Mouse (Mus musculus): ENCODE results near the gene Cer1.

DNA sequence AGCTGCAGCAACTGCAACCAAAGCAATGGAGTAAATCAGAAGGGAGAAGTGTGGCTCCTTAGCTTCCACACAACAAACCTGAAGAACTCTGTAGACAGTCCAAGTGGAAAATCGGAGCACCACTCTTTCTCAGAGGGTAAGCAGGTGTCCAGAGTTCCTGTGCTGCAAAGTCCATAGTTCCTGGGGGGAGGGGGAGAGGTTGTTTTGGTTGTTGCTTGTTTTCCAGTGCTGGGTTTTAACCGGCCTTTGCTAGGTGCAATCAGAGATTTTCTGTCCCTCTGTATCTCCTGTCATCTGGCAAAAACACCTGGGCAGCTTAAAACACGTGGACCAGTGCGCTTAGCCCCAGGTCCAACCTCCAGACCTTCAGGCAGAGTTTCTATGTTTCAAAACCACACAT is 10.2 kb downstream of the Cer1 start:
- TF ChIP-seq CEBPB (IDR thresholded peaks at IDR 0.05; ENCODE audit: insufficient read depth, poor library complexity, severe bottlenecking) (no peak), USF1 (IDR thresholded peaks at IDR 0.05; ENCODE audit: low read depth) (no peak), POLR2AphosphoS2 (IDR thresholded peaks at IDR 0.05; ENCODE audit: insufficient read length, low read depth) (no peak), POLR2A (IDR thresholded peaks at IDR 0.05; ENCODE audit: insufficient read length, low read depth) (no peak), E2F4 (IDR thresholded peaks at IDR 0.05; ENCODE audit: insufficient read depth) (no peak), TCF3 (IDR thresholded peaks at IDR 0.05; ENCODE audit: insufficient read length, low read depth) (no peak)
